ENCODE assay signal across 40 mouse cellular contexts in genomic region chr16:56949085-56949484, GRCm38 (mm10). TPM values are rescaled to one million over a fixed set of nuclear protein-coding genes. Genes with fewer than 3 reads are reported as not detected.
"Had no signal": no experiment of that assay in that cellular context is flagged by ENCODE, and none has a peak within 500 bp of the region (broad histone marks: within the 10 kb centered on the region; RNA-seq: fewer than 3 reads in every experiment).

No protein-coding gene starts in this region.

- H3K4me2 ChIP-seq: heart, embryonic 11.5 days; heart, embryonic 12.5 days; heart, embryonic 13.5 days; heart, embryonic 15.5 days; hindbrain, embryonic 12.5 days; hindbrain, embryonic 13.5 days; hindbrain, embryonic 14.5 days; hindbrain, embryonic 15.5 days; intestine, embryonic 15.5 days; kidney, embryonic 15.5 days had no signal

- H3K4me3 ChIP-seq: heart, embryonic 12.5 days; heart, embryonic 13.5 days; heart, embryonic 15.5 days; hindbrain, embryonic 10.5 days; hindbrain, embryonic 12.5 days; hindbrain, embryonic 13.5 days; hindbrain, embryonic 15.5 days; intestine, embryonic 15.5 days; kidney, embryonic 15.5 days; layer of hippocampus, adult 2 months; left cerebral cortex, adult 2 months had no signal

- H3K27ac ChIP-seq: heart, embryonic 13.5 days; heart, embryonic 15.5 days; hindbrain, embryonic 10.5 days; hindbrain, embryonic 12.5 days; hindbrain, embryonic 13.5 days; hindbrain, embryonic 14.5 days; hindbrain, embryonic 15.5 days; hindbrain, postnatal 0 days; intestine, embryonic 15.5 days; kidney, embryonic 15.5 days; kidney, postnatal 0 days; layer of hippocampus, adult 2 months; left cerebral cortex, adult 2 months had no signal

- H3K9me3 ChIP-seq: heart, embryonic 12.5 days; heart, embryonic 13.5 days; heart, embryonic 15.5 days; hindbrain, embryonic 10.5 days; hindbrain, embryonic 12.5 days; hindbrain, embryonic 13.5 days; hindbrain, embryonic 15.5 days; intestine, embryonic 15.5 days; kidney, embryonic 15.5 days had no signal

- H3K4me1 ChIP-seq: heart, embryonic 12.5 days; heart, embryonic 13.5 days; heart, embryonic 15.5 days; hindbrain, embryonic 10.5 days; hindbrain, embryonic 12.5 days; hindbrain, embryonic 13.5 days; hindbrain, embryonic 15.5 days; intestine, embryonic 15.5 days; kidney, embryonic 15.5 days had no signal

- H3K9ac ChIP-seq: heart, embryonic 12.5 days; heart, embryonic 13.5 days; heart, embryonic 15.5 days; hindbrain, embryonic 12.5 days; hindbrain, embryonic 13.5 days; hindbrain, embryonic 14.5 days; hindbrain, embryonic 15.5 days; intestine, embryonic 15.5 days; kidney, embryonic 15.5 days had no signal

- H3K36me3 ChIP-seq: heart, embryonic 12.5 days; heart, embryonic 13.5 days; heart, embryonic 15.5 days; hindbrain, embryonic 10.5 days; hindbrain, embryonic 12.5 days; hindbrain, embryonic 13.5 days; hindbrain, embryonic 15.5 days; intestine, embryonic 15.5 days; kidney, embryonic 15.5 days had no signal

- H3K27me3 ChIP-seq: heart, embryonic 12.5 days; heart, embryonic 13.5 days; heart, embryonic 15.5 days; hindbrain, embryonic 12.5 days; hindbrain, embryonic 13.5 days; hindbrain, embryonic 15.5 days; intestine, embryonic 15.5 days; kidney, embryonic 15.5 days had no signal

- DNase-seq: heart, postnatal 10 days; heart, postnatal 14 days; heart, postnatal 36 days; heart, postnatal 4 days; kidney, adult 18-20 months; kidney, adult 8-10 months; kidney, adult 9 months; kidney, postnatal 10 days; kidney, postnatal 14 days; kidney, postnatal 25 days; kidney, postnatal 36 days; kidney, postnatal 4 days; layer of hippocampus, adult 9-11 months; layer of hippocampus, postnatal 36 days had no signal

RNA-seq across cellular contexts. Expression of gene Lnp1, which starts 21.2 kb away (rescaled TPM):
- total RNA-seq: heart, postnatal 10 days; heart, postnatal 14 days; heart, postnatal 25 days; heart, postnatal 36 days; heart, postnatal 4 days; hematopoietic stem cell, adult 5-6 weeks; hindbrain, postnatal 0 days had no signal
- polyA plus RNA-seq: heart, postnatal 0 days; hindbrain, embryonic 10.5 days; hindbrain, embryonic 11.5 days; hindbrain, embryonic 15.5 days; inflammation-experienced regulatory T-cells, adult 6 months; intestine, embryonic 14.5 days; intestine, embryonic 15.5 days; intestine, embryonic 16.5 days; intestine, postnatal 0 days; kidney, embryonic 14.5 days; kidney, embryonic 15.5 days; kidney, embryonic 16.5 days; kidney, postnatal 0 days; large intestine, adult 2 months had no signal
